Mouse (Mus musculus): ENCODE results near the gene Adap1.

The Adap1 gene

DNA sequence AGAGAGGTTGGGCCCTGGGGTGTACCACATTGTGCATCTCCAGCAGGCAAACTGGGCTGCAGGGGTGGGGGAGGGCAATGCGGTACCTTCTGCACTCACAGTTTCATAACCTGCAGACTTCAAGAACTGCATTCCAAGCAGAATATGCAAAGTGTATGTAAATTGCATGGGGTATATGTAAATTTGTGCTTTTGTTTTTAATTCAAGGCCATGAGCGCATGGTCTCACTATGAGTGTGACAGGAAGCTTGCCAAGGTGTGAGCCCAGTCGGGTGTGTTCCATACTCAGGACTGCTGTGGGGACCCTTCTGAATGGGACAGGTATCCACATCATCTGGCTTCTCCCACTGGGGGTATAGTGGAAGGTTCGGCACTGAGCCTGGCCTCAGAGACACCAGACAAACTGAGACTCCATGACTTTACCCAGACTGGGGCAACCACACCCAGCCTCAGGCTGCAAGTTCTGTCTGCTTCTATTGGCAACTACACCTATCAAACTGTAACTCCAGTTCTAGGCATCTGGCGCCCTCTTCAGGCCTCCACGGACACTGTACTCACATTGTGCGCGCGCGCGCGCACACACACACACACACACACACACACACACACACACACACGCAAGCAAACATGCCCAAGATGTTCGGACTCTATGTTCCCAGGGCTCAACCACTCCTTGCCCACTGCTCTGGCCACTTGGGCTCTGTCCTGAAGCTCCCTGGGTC lies 41.8 kb downstream of the Adap1 start:
- DNase-seq, result no peak

DNA sequence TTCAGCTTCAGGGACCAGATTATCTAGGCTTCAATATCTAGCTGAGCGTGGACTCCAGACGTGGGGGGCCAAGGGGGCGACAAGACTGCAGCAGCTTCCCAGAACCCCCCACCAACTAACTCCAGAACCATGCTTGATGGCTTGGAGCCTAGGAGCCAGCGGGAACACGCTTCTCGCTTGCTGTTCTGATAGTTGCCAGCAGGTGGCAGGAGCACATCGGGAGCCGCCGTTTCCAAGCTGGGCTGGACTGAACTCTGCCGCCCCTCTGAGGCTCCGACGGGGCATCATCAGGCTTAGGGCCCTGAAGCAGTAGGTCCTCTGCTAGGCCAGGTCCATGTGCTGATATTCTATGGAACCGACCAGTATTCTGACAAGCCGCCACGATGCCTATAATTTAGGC lies 43.2 kb downstream of the Adap1 start:
- peak; percentile 70 to 88 for DNase-seq

DNA sequence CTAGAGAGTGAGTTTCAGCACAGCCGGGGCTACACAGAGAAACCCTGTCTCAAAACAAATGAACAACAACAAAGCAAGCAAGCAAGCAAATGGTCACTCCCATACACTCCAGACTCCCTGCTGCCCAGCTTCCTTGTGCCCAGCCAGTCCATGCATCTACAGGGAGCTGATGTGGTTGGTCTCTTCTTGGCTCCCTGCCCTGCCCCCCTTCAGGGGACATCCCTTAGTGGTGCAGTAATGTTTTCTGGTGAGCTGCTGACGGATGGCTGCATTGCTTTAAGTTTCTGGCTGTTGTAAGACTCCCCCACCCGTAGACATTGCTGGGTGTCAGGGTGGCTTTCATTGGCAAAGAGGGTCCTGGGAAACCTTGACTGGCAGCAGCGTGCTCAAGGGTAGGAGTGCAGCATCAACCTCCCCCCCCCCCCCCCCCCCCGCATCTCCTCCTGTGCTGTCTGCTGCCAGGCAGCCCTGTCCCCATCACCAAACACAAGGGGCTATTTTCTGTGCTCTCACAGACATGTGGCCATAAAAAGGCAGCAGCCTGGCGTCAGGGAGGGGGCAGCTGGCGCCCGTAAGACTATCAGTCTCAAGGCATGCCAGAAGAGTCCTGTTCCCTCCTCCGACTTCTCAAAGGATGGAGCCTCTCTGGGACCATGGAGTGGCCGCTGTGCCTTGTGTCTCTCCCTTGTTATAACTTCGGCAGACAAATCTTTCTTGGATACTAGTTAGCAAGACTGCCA lies 43.9 kb downstream of the Adap1 start:
- no peak for DNase-seq

DNA sequence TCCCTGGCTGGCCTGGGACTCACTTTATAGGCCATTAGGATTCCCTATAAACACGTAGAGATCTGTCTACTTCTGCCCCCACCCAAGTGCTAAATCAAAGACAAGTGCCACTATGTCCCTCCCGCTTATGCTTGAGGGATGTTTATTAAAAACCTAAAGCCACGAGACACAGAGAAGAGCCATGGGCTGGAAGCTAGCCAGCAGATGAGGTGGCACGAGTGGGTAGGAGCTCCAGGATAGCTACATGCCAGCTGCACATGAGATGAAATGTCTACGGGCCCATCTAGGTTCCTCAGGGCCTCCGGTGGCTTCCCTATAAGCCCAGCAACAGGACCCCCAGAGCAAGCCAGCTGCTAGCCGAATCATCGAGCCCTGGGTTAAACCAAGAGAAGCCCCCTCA lies 48.1 kb downstream of the Adap1 start:
- DNase-seq, result no peak

DNA sequence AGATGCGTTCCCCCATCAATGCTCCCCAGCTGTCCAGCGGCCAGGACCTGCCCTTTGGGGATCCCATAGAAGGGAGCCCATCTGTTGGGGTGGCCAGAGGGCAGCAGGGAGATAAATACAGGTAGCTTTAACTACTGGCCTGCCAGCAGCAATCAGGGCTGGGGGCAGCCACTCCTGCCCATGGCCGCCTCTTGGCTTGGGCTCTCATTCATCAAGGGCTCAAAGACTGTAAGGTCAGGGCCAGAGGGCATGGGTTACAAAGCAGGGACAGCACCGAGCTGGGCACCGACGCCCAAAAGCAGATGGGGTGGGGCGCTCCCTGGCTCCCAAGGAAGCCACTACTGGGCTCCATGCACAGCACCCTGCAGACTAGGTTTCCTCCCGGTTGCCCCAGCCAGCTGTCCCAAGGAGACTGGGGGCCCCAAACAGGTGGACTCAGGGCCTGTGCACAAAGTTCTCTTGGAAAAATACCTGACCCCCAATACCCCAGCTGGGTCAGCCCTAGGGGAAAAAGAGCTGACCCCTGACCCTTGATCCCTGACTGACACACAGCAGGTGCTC lies 53.3 kb downstream of the Adap1 start:
- DNase-seq, result no peak

DNA sequence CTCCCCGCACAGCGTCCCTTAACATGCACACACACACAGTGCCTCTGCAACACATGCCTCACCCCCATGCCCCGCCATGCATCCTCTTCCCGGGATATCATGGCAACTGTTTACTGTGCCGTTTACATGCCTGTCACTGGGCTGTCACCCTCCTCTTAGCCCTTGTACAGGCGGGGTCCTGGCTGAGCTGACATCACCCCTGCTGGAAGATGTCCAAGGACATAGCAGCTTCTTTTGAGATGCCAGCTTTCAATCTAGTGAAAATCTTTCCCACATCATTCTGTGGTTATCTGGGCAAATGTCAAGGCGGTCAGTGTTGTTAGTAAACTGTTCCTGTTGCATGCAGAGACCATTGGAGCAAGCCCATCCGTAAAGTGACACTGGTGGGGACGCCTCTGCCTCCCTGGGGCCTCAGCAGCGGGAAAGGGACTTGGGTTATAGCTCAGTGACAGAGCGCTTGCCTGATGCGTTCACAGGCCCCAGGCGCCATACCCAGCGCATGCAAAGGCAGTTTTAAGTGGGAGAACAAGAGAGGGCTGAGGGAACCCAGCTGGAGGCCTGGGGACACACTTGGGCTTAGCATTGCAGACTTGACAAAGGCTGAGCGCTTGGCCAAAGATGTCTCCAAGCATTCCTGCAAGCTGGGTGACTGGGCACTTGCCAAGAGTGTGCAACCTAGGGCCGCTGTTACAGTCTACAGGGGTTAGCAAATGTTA lies 54.5 kb downstream of the Adap1 start:
- DNase-seq, result no peak

DNA sequence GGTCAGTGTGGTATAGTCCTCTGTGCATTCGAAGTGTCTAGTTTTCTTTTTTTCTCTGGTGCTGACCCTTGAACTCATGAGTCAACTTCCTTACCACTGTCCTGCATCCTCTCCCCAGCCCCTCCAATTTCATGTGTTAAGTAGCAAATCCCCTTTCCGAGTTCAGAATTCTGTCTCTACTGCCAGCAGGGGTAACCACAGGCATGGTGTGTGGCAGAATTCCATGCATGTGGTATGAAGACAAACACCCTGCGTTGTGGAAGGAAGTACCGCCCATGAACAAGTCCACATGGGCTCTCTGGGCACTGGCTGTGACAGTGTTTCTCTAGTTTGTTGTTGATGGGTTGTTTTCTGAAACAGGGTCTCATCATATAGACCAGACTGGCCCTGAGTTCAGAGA lies 57.8 kb downstream of the Adap1 start:
- no peak for DNase-seq

DNA sequence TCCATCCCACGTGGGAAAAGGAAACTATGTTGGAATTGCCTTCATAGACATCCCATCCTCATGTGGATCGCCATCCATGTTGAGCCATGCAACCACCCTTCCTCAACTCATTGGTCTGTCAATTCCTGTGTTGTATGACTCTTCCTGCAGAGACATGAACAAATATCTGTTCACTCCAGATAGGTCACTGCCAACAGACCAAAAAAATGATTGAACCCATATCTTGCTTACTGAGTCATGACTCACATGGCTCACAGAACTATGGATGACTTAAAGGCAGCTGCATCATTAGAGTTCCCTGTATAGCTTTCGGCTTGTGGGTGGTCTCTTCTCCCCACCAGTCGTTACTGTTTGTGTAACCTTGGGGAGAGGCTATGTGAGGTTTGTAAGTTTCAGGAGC lies 64.0 kb downstream of the Adap1 start:
- DNase-seq, result no peak

DNA sequence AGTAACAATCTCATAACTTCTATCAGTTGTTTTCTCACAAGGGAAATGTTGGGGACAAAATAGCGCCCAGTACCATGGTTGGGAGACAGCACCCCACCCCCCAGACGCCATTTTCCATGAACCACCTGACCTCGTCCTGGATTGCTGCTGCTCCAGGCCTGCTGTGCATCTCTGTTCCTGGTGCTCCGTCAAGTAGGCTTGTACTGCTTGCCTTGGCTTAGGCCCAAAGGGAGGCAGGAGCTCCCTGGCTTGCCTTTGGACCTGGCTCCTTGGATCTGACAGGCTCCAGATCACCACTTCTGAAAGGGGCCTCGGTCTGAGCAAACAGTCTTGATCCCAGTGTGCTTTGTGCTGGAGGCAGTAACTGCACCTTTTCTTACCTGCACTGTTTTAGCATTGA lies 65.6 kb downstream of the Adap1 start:
- no peak for DNase-seq

DNA sequence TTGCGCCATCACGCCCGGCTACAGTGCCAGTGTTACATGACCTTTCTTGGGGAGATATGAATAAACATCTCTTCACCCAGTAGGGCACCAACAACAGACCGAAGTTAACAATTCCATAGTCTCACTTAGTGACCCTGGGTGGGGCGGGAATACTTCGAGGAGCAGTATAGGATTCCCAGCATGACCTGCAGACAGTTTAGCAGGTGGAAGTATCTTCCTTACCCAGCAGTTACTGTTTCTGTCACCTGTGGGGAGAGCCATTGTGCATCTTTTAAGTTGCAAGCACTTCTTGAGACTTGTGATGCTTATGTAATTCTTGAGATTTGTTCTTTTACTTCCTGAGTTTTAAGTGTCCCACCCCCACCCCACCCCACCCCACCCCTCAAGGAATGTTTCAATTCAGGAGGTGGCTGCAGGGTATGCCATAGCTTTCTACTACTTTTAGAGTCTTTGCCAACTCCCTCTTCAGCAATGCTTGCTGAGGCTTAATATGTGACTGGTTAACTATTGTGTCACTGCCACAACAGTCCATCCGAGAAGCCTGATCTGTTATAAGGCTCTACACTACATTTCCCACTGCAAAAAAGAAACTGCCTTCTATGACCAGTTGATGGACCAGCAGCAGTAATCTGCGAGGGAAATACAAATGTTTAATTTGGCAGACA lies 66.9 kb downstream of the Adap1 start:
- no peak for DNase-seq

DNA sequence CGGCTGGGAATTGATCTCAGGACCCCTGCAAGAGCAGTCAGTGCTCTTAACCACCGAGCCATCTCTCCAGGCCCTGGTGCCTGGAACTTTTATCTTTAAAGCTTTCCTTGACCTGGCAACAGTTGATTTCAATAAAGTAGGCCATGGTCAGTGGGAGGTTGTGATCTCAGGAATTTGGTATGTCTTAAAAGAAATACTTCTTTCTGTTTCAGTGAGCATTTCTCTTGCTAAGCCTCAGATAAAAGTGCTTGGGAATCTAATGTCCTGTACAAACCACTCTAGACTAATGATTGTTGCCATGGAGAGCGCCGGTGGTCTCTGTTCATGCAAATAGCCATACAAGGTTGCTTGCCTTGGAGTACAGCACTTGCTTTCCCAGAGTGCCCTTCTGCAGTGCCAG lies 67.6 kb downstream of the Adap1 start:
- no peak for DNase-seq

DNA sequence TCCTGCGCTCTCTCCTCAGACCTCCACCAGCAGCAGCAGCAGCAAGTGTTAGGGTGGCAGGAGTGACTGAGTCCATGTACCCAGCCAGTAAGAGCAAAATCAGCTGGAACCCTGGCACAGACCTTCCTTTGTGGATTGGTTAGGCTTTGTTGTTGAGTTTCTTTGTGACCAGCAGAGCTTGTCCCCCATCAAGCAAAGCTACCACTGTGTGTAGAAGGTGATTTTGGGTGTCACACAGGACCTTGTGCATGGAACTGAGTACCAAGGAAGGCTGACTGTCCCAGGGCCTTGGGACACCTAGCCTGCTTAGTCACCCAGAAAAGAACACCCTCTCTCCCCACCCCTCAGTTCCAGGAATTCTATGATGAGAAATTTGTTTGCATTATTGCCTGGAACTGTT lies 68.2 kb downstream of the Adap1 start:
- DNase-seq, result no peak

DNA sequence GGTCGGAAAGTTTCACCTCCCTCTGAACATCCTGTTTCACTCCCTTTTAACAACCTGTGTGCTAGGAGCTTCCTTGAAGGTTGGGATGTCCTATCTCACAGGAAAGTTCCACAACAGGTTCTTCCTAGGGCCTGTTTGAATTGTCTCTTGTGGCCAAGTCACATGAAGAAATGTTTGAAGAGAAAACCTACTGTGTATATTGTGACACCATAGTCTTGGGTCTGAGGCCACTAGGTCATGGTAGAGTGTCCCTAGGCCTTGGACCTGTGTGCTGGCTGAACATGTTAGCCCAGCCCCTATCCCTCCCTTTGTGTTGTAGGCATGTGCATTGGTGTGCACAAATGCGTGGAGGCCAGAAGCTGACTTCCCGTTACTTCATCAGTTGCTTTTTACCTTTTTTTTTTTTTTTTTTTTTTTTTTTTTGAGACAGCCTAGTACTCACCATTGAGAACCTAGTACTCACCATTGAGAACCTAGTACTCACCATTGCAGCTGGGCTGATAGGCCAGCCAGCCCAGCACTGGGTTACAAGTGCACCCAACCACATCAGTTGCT lies 69.1 kb downstream of the Adap1 start:
- DNase-seq, result no peak

DNA sequence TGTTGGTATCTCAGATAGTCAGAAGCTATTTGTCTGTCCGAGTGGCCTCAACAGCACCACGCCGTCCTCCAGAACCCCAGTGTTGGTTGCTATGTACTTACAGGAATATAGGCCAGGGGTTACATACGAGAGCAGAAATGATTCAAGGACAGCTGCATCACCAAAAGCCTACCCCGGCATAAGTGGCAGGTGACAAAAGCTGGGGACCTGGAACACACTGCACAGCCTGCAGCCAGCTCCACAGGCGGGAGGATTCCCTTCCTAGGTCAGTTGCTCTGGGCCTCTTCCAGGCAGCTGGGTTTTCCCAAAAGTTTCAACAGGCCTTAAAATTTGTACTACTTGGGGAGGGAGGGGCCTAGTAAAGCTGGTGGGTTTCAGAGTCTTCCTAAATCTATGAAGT lies 69.6 kb downstream of the Adap1 start:
- no peak for DNase-seq

DNA sequence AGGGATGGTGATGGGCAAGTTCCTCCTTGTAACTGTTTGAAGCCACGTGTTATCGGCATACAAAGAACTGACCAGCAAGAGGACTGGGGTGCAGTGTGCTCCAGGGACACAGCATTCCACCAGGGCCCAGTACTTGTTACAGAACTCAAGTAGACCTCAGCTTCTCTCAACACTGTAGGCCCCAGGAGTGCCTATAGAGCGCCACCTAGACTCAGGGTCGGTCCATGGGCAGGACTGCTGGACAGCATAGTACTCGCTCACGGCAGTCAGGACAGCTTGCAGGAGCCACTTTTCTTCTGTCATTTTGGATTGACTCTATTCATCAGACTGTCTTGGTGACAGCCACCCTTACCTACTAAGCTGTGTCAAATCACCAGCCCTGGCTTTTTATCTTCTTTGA lies 70.5 kb downstream of the Adap1 start:
- no peak for DNase-seq

DNA sequence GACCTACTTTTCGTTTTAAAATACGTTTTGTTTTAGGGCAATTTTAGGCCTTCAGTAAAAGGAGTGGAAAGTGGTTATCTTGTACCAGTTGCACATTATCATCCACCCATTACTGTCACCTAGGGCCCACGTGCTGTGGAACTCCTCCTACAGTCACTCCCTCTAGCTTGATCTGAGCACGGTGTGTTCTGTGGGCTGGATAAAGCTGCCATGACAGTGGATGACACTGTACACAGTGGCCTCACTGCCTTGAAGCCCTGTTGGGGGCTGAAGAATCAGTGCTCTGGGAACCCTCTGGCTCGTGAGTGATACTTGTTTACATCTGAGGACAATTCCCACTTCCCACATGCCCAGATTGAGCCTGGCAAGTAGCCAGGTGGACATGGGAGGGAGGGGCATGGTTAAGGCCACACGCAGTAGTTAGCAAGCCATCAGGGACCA lies 72.1 kb downstream of the Adap1 start:
- DNase-seq, result no peak

DNA sequence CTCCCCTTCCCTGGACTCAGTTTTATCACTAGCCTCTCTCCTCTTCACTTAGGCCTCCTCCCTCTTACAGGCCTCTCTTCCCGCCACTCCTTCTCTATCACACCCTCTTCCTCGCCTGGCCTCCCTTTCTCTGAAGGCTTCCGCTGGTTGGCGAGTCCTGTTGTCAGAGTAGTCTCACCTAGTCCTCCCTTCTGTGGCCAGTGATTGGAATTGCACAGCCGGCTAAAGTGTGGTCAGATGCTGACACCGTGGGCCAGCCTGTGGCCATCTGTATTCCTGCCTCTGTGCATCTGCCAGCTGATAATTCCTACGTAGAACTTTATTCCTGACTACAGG lies 72.5 kb downstream of the Adap1 start:
- DNase-seq, result no peak

DNA sequence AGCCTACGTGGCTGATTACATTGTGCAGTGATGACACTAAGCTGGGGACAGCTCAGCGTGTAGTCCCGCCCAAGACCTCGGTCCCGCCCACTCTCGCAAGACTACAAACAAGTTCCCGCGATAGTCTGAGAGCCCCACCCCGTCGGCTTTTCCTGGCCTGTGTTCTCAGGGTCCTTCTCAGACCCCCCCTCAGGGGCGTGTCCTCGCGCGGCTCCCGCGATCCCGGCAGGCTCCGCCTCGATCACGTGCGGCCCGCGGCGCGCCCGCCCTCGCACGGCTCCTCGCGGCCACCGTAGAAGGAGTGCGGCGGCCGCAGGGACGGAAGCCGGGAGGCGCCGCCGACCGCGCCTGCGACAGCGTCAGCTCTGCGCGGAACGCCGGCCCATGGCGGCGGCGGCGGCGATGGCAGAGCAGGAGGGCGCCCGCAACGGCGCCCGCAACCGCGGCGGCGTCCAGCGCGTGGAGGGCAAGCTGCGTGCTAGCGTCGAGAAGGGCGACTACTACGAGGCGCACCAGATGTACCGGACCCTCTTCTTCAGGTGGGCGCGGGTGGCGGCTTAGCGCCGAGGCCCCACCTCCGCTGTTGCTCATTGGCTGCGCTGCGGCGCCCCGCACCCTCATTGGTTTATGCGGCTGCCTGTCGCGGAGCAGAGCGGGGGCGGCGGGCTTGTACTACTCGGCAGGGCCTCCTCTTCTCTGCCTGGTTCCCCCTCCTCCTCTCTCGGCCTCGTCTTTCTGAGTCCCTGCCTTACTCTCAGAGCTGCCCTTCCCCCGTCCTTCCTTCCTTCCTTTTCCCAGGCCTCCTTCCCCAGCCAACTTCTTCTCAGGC lies 73.1 kb downstream of the Adap1 start, which contains the start of gene Get4:
Get4 (plus strand) TSS at position 244 of the 829 bp plus-strand sequence.
- peak; percentile 99 for DNase-seq

DNA sequence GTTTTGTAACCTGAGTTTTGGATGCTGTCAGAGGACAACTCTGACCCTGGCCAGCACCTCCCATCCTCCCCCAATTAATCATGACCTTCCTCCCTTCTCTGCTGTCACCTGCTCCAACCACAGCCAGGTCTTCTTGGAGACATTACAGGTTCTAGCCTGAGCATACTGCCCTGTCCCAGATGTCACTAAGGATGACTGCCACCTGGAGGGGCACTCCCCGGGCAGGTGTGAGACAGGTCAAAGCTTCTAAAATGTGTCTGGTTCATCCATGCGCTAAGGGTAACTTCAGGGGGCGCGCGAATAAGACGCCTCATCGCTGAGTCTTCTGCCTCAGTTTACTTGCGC lies 73.7 kb downstream of the Adap1 start:
- DNase-seq, result no peak

DNA sequence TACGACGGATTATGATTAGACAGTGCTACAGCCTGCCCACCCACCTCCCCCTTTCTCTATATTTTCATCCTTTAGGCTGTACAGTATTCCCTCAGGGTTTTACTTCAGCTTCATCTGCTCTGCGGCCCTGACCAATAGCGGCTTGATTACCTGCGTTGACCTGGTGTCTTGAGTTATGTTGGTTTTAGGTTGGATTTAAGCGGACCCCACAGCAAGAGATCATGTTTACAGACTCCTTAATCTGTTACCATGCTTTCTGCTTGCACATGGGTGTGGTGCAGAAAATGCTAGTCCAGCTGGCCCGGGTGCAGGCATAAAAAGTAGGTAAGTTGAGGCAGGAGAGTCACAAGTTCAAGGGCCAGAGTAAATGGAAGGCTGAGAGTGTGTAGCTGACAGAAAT lies 74.1 kb downstream of the Adap1 start:
- DNase-seq, result no peak

DNA sequence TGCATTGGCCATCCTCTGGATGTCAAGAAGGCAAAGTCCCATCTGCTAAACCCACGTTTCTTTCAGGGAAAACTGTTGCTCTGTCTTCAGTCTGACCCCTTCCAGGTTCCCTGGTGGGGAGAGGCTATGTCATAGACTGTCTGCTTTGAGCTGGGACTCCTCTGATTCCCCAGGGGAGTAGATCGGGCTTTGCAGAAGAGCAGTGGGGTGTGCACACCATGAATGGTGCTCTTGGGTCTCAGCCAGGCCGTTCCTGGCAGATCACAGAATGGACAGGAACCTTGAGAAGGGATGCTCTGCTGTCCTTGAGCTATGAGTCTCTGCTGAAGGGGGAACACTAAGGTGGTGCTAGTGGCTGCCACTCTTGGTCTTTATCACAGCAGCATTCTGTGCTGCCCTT lies 76.6 kb downstream of the Adap1 start:
- no peak for DNase-seq

DNA sequence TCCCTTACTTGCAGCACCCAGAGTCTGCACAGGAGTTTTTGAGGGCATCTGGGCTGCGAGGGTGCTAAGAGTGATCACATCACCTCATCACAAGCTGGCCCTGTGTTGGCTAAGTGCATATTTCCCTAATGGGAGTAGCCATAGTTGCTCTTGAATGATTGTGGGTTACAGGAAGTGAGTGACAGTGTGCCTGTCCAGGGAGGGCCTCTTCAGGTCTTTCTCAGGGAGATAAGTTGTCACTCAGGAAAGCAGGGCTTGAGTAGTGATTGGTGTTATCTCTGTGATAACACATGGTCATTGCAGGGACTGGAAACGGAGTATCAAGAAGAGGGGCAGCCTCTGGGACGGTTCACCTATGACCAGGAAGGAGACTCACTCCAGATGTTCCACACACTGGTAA lies 77.7 kb downstream of the Adap1 start:
- DNase-seq, result no peak
